Mouse (Mus musculus): Measurements from ENCODE around the gene Rapgef4. TPM values are rescaled to one million over a fixed set of nuclear protein-coding genes. Genes with fewer than 3 reads are reported as not detected.

Rapgef4 gene
- polyA plus RNA-seq, 1 experiment from 2014 or later = 5.9 TPM

GRCm38 (mm10) chr2:72254813-72255582 lies 274.0 kb downstream of the Rapgef4 start:
- H3K4me3 ChIP-seq = no peak overlapping the region
- no peaks in the 10 kb centered on the region for H3K36me3 ChIP-seq (ENCODE audit: poor library complexity, severe bottlenecking)
- peaks cover 34% of the 10 kb centered on the region for H3K4me1 ChIP-seq
- 28% methylated on average over 14 of the region's 14 CpGs for WGBS
- H3K9ac ChIP-seq = peak overlapping the region; percentile 16; the same call in 1 of the 2 replicates
- H3K9me3 ChIP-seq (replicated peaks) = no peaks in the 10 kb centered on the region
- H3K27me3 ChIP-seq = no peaks in the 10 kb centered on the region
- ATAC-seq = peak; percentile 74
- peak overlapping the region; percentile 63; the same call in 1 of the 2 replicates for H3K27ac ChIP-seq
- peak overlapping the region; percentile 47 for H3K4me2 ChIP-seq

GRCm38 (mm10) chr2:72260704-72261103 lies 279.7 kb downstream of the Rapgef4 start:
- Histone ChIP-seq H3K9me3 (replicated peaks) (no peaks in the 10 kb centered on the region), H3K9ac (no peak overlapping the region), H3K4me3 (no peak overlapping the region), H3K36me3 (ENCODE audit: poor library complexity, severe bottlenecking) (no peaks in the 10 kb centered on the region), H3K4me2 (no peak overlapping the region), H3K27me3 (no peaks in the 10 kb centered on the region), H3K4me1 (peaks cover 7% of the 10 kb centered on the region; the same call in 1 of the 2 replicates), H3K27ac (no peak overlapping the region)
- no peak for ATAC-seq
- WGBS = 95% methylated on average over 1 of the region's 1 CpGs

- Histone ChIP-seq H3K4me3 (no peak overlapping the region), H3K9ac (no peak overlapping the region), H3K9me3 (replicated peaks) (no peaks in the 10 kb centered on the region), H3K36me3 (ENCODE audit: poor library complexity, severe bottlenecking) (no peaks in the 10 kb centered on the region), H3K4me2 (no peak overlapping the region), H3K27me3 (no peaks in the 10 kb centered on the region), H3K4me1 (no peaks in the 10 kb centered on the region), H3K27ac (no peak overlapping the region)
- 93% methylated on average over 6 of the region's 6 CpGs for WGBS
- ATAC-seq = no peak
Observed at GRCm38 (mm10) chr2:72262814-72263480, 281.9 kb downstream of the Rapgef4 start.

GRCm38 (mm10) chr2:72267390-72267789 lies 286.4 kb downstream of the Rapgef4 start:
- H3K9me3 ChIP-seq (replicated peaks) = no peaks in the 10 kb centered on the region
- H3K27ac ChIP-seq = no peak overlapping the region
- no peaks in the 10 kb centered on the region for H3K4me1 ChIP-seq
- H3K36me3 ChIP-seq (ENCODE audit: poor library complexity, severe bottlenecking) = no peaks in the 10 kb centered on the region
- ATAC-seq = no peak
- H3K4me3 ChIP-seq = no peak overlapping the region
- no peaks in the 10 kb centered on the region for H3K27me3 ChIP-seq
- no peak overlapping the region for H3K9ac ChIP-seq
- WGBS = 90% methylated on average over 6 of the region's 6 CpGs
- no peak overlapping the region for H3K4me2 ChIP-seq

- 68% methylated on average over 4 of the region's 4 CpGs for WGBS
- no peaks in the 10 kb centered on the region for H3K36me3 ChIP-seq (ENCODE audit: poor library complexity, severe bottlenecking)
- H3K4me2 ChIP-seq = no peak overlapping the region
- H3K4me3 ChIP-seq = no peak overlapping the region
- no peak overlapping the region for H3K27ac ChIP-seq
- no peak for ATAC-seq
- no peaks in the 10 kb centered on the region for H3K4me1 ChIP-seq
- H3K9ac ChIP-seq = no peak overlapping the region
- H3K27me3 ChIP-seq = no peaks in the 10 kb centered on the region
- no peaks in the 10 kb centered on the region for H3K9me3 ChIP-seq (replicated peaks)
Observed at GRCm38 (mm10) chr2:72269651-72270341, 288.8 kb downstream of the Rapgef4 start.

- Histone ChIP-seq H3K9ac (no peak overlapping the region), H3K27ac (no peak overlapping the region), H3K4me1 (no peaks in the 10 kb centered on the region), H3K4me3 (no peak overlapping the region), H3K27me3 (0 out of 2 replicates have a peak, but pooled peaks cover 3% of the 10 kb centered on the region), H3K36me3 (ENCODE audit: poor library complexity, severe bottlenecking) (no peaks in the 10 kb centered on the region), H3K9me3 (replicated peaks) (no peaks in the 10 kb centered on the region), H3K4me2 (no peak overlapping the region)
- 78% methylated on average over 4 of the region's 4 CpGs for WGBS
- no peak for ATAC-seq
Observed at GRCm38 (mm10) chr2:72278247-72278873, 297.3 kb downstream of the Rapgef4 start.

GRCm38 (mm10) chr2:72280524-72280923 lies 299.5 kb downstream of the Rapgef4 start:
- no peak for ATAC-seq
- H3K36me3 ChIP-seq (ENCODE audit: poor library complexity, severe bottlenecking) = no peaks in the 10 kb centered on the region
- H3K9ac ChIP-seq = no peak overlapping the region
- H3K9me3 ChIP-seq (replicated peaks) = no peaks in the 10 kb centered on the region
- H3K4me3 ChIP-seq = no peak overlapping the region
- H3K4me1 ChIP-seq = peaks cover 4% of the 10 kb centered on the region; the same call in 1 of the 2 replicates
- WGBS = 92% methylated on average over 5 of the region's 5 CpGs
- 0 out of 2 replicates have a peak, but pooled peaks cover 8% of the 10 kb centered on the region for H3K27me3 ChIP-seq
- no peak overlapping the region for H3K27ac ChIP-seq
- H3K4me2 ChIP-seq = no peak overlapping the region

- Histone ChIP-seq H3K4me1 (peaks cover 4% of the 10 kb centered on the region), H3K27ac (no peak overlapping the region), H3K9me3 (replicated peaks) (no peaks in the 10 kb centered on the region), H3K4me2 (no peak overlapping the region), H3K4me3 (no peak overlapping the region), H3K36me3 (ENCODE audit: poor library complexity, severe bottlenecking) (no peaks in the 10 kb centered on the region), H3K27me3 (0 out of 2 replicates have a peak, but pooled peaks cover 8% of the 10 kb centered on the region), H3K9ac (no peak overlapping the region)
- WGBS = 93% methylated on average over 14 of the region's 14 CpGs
- no peak for ATAC-seq
Observed at GRCm38 (mm10) chr2:72281971-72282370, 300.9 kb downstream of the Rapgef4 start.

GRCm38 (mm10) chr2:72282733-72283132 lies 301.7 kb downstream of the Rapgef4 start:
- Histone ChIP-seq H3K4me3 (no peak overlapping the region), H3K9ac (no peak overlapping the region), H3K4me2 (no peak overlapping the region), H3K9me3 (replicated peaks) (no peaks in the 10 kb centered on the region), H3K4me1 (peaks cover 12% of the 10 kb centered on the region), H3K27ac (no peak overlapping the region), H3K36me3 (ENCODE audit: poor library complexity, severe bottlenecking) (no peaks in the 10 kb centered on the region), H3K27me3 (peaks cover 12% of the 10 kb centered on the region; the same call in 1 of the 2 replicates)
- WGBS = 78% methylated on average over 4 of the region's 4 CpGs
- ATAC-seq = no peak

GRCm38 (mm10) chr2:72284689-72285088 lies 303.6 kb downstream of the Rapgef4 start:
- Histone ChIP-seq H3K4me1 (peaks cover 14% of the 10 kb centered on the region), H3K36me3 (ENCODE audit: poor library complexity, severe bottlenecking) (no peaks in the 10 kb centered on the region), H3K9me3 (replicated peaks) (no peaks in the 10 kb centered on the region), H3K4me2 (no peak overlapping the region), H3K27ac (no peak overlapping the region), H3K27me3 (peaks cover 12% of the 10 kb centered on the region; the same call in 1 of the 2 replicates), H3K4me3 (no peak overlapping the region), H3K9ac (no peak overlapping the region)
- no peak for ATAC-seq
- 74% methylated on average over 7 of the region's 7 CpGs for WGBS

GRCm38 (mm10) chr2:72285256-72285887 lies 304.3 kb downstream of the Rapgef4 start, which contains the start of gene Map3k20:
Map3k20 (plus strand) TSS chr2:72285637.
- no peak within 1 kb of the TSS for H3K27ac ChIP-seq
- H3K36me3 ChIP-seq (ENCODE audit: poor library complexity, severe bottlenecking) = no peaks in the 10 kb centered on the region
- peak within 1 kb of the TSS; percentile 95 for H3K4me2 ChIP-seq
- peak within 1 kb of the TSS; percentile 84 for H3K9ac ChIP-seq
- peak within 1 kb of the TSS; percentile 78 for H3K4me3 ChIP-seq
- WGBS = 2% methylated on average over 47 of the region's 50 CpGs
- peak; percentile 84 for ATAC-seq
- H3K27me3 ChIP-seq = peaks cover 12% of the 10 kb centered on the region; the same call in 1 of the 2 replicates
- peaks cover 14% of the 10 kb centered on the region for H3K4me1 ChIP-seq
- H3K9me3 ChIP-seq (replicated peaks) = no peaks in the 10 kb centered on the region

All from forebrain, embryonic 13.5 days (tissue).